Mouse (Mus musculus) cerebellum, adult 2 months (tissue): Measurements from ENCODE around the gene Ina.

ENCODE experiments used
- CTCF ChIP-seq: fragments of 200-500 bp; IDR thresholded peaks from 2 replicates; pipeline ENCODE4 v1.5.1; 2011; ENCODE audit warnings: low read depth, mild to moderate bottlenecking, control low read depth, low read length, moderate library complexity, borderline replicate concordance; ENCODE audit not compliant: insufficient read depth
- POLR2A ChIP-seq: fragments of 200-500 bp; IDR thresholded peaks from 2 replicates; pipeline ENCODE4 v1.6.1; 2011; ENCODE audit warnings: low read length, control low read depth, borderline replicate concordance; ENCODE audit not compliant: insufficient read depth

DNA sequence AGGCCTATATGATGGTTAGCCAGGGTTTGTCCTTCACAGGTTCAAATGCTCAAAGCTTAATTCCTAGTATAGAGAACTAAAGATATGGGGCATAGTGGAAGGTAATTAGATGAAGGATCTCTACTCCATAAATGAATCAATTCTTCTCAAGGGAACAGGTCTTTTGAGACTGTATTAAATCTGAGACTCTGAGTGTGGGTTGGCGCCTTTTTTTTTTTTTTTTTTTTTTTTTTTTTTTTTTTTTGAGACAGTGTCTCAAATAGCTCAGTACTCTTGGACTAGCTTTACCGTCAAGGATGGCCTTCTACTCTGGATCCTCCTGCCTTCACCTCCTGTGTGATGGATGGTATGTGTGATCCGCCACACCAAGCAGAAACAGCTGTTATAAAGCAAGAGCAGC is 22.1 kb downstream of the Ina start:
- TF ChIP-seq CTCF (no peak), POLR2A (no peak)
